Mouse (Mus musculus) CD4-positive, CD25-positive, alpha-beta regulatory T cell, adult 9 weeks (primary cell): Measurements from ENCODE around the gene Ppp1r12c. TPM values are rescaled to one million over a fixed set of nuclear protein-coding genes. Genes with fewer than 3 reads are reported as not detected.

Experiments used
- polyA plus RNA-seq: library from polyadenylated mRNA; unstranded; fragments of 100-300 nt; shearing (Covaris generic); gene quantifications from one replicate; pipeline ENCODE4 v1.2.1, GENCODE M21; 2017

The Ppp1r12c gene
- 31.8 TPM for polyA plus RNA-seq

DNA sequence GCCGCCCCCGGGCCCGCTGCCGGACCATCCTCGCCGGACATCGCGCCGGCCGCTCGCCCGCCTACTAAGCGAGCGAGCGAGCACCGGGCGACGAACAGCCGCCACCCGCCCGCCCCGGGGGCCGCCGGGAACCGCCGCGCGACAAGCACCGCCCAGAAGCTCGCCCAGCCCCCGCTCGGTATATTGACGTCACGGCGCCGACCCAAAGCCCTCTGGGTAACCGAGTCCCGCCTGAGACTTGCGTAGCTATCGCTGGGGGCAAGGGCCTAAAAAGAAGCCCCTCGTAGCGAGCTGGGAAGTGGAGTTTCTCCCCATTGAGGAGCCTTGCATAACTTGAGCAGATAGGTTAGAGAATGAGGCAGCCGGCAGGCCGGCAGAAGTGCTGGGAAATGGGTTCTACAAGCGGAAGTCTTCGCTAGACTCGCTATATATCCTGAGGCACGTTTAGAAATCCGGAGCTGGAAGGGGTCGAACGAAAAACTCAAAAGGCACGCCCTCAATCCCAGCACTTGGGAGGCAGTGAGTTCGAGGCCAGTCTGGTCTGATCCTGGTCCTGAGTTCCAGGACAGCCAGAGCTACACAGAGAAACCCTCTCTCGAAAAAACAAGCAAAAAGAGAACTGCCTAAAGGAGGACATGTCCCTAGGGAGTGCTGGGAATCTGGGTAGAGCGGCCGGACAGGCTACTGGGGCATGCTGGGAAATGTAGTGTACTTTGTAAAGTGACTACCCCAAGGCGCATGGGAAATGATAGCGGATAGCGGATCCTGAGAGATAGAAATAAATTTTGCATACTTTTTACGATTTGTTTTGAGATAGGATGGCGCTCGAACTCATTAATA is at the start of gene Ppp1r12c:
TSS of gene Ppp1r12c (minus strand) at position 123 of the 840 bp plus-strand sequence.

DNA sequence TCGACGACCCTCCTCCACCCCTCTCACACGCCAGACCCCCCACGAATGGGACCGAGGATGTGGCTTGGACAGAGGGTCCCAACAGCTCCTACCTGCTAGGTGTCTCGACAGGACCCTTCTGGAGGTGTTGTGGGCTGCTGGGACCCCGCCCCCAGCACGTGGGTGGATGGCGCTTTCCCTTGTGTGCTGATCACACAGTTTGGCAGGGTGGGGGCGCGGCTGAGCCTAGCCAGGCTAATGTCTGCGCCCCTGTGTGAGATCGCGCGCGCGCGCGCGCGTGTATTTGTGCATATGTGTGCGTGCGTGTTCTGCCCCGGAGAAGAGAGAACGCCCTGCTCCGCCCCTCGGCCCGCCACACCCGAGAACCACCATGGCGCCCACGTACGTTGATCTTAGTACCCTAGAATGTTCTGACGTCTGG is 45.8 kb upstream of the Ppp1r12c start, which contains the start of gene Syt5:
TSS of gene Syt5 (minus strand) at position 321 of the 421 bp plus-strand sequence.

DNA sequence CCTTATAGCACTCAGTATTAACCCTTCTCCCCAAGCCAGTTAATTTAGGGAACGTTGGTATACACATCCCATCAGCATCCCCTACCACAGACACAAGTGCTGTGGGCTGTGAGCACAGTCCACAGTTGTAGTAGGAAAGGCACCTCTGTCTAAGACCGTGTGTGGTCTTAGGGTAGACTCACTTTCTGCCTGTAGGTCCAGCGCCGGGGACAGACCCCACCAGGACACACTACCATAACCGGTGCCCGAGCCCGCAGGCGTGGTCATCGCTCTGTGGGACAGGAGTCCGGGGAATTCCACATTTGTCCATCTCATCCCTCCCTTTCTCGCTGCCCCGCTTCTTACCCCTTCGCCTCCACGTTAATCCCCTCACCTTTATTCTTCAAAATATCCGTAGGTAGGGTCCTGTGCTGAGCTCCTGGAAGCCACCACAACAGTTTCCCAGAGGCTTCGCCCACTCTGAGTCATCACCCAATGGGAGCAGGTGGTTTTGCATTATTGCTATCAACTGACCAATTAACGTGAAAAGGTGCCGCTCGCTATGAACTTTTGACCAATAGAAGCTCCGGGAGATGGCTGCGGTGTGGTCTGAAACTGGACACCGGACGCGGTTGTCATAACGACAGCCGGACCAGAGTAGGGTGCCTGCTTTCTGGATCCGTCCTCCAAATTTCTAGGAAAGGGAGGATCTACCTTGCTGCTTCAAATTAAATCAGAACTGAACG is 30.7 kb upstream of the Ppp1r12c start, which contains the start of gene Dnaaf3:
TSS of gene Dnaaf3 (minus strand) at position 449 of the 725 bp plus-strand sequence.

DNA sequence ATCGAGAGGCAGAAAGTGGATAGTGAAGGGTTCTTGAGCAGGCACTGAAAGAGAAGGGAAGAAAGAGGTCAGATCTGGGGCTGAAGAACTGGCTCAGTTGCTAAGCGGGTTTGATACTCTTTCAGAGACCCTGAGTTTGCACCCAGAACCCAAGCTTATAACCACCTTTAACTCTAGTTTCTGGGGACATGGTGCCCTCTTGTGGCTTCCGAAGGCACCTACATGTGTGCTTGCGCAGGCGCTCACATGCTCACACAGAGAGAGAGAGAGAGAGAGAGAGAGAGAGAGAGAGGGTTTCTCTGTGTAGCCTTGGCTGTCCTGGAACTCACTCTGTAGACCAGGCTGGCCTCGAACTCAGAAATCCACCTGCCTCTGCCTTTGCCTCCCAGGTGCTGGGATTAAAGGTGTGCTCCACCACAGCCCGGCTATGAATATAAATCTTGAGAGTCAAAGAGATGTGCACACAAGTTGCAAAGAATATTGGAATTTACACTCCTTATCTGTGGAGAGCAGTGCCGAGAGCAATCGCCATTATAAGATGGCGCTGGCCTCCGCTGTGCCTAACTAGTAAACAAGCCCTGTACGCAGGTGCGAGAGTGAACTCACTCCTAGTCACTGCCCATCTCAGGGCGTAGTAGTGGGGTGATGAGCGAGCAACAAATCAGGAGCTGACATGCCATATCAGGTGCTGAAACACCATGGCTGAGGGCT is 22.9 kb upstream of the Ppp1r12c start, which contains the start of gene Tnni3:
TSS of gene Tnni3 (minus strand) at position 18 of the 711 bp plus-strand sequence.

DNA sequence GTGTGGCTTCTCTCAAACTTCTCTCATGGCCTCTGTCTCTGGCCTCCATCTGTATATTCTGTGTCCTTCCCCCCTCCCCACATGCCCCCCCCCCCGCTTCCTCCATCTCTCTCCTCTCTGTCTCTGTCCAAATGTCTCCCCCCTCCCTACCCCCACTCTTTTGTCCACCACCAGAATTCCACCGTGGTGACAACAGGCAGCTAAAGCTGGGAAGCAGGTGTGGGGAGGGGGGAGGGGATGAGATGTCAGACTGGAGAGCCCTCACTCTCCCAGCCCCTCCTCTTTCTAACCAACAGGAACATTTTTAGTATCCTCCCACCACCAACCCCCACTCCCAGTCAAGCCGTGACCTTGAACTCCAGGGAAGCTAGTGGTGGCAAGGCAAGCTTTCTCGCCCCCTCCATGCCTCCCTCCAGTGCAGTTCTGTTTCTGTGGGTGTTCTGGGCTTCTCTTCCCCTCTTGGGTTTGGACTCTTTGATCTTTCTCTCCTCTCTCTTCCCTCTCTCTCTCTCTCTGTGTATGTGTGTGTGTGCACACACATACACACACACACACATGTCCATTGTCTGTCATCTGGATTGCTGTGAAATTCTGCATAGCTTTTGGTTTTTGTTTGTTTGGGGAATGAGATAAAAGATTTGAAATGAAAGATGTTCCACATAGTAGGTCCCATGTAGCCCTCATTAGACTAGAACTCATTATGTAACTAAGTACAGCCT is 15.0 kb upstream of the Ppp1r12c start, which contains the start of gene Tnnt1:
TSS of gene Tnnt1 (minus strand) at position 51 of the 719 bp plus-strand sequence.

DNA sequence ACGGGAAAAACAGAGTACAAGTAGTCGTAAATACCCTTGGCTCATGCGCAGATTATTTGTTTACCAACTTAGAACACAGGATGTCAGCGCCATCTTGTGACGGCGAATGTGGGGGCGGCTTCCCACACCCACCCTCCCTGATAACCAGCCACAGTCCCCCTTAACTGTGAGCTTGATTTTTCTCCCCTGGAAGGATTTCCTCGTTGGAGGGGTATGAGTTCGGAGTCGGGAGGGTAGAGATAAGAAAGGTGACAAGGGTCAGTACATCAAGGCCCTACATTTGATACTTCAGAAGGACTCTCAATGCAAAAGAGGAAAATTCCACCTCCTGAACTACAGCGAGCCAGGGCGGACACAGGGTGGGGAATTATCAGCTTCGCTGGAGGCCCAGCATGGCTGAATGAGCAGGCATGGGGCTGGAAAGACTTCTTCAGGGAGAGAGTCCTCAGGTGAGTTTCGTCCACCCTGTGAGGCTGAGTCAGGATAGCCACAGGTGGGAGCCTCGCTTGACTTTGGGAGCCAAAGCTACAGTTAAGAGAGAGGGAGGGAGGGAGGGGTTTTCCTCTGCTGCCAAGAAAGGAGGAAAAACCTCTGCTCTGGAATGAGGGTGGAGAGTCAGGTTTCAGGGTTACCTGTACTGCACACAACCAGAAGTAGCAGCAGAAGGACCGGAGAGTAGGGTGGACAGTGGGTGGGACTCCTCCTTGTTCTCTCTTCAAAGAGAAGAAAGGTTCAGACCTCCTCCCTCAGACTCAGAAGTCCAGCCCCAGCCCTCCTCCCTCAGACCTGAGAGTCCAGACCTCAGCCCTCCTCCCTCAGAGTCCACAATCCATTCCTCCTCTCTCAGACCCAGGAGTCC is 40.7 kb downstream of the Ppp1r12c start, which contains the start of gene Eps8l1:
TSS of gene Eps8l1 (plus strand) at position 99 of the 859 bp plus-strand sequence.

DNA sequence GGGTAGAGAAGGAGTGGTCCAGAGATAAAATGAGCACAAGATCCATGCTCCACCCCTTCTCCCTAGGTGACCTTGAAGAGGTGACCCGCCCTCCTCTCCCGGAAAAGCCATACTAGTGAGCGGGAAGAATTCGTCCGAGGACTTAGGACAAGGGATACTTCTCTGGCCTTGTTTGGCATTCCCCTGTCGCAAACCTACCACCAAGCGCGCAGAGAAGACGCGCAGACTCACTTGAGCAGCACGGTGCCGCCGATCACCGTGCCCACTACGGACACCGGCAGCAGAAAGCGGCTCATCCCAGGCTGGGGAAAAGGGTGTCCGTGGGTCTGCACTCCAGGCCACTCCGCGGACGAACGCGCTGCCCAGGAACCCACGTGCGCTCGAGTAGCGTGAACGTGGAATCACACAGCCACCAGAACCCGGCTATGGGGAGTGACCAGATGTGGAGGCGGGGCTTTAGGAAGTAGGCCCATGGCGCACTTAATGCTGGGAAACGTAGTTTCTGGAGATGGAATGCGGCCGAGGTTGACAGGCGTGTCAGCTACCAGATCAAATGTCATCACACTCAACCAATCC is 56.2 kb downstream of the Ppp1r12c start, which contains the start of gene Rdh13:
TSS of gene Rdh13 (minus strand) at position 434 of the 576 bp plus-strand sequence.

Other genes starting within 250 kb of the Ppp1r12c start
- not detected for gene Ncr1, start 164.0 kb downstream of the Ppp1r12c start, polyA plus RNA-seq
- gene Gp6, start 103.9 kb downstream of the Ppp1r12c start, polyA plus RNA-seq: not detected
- gene Rdh13, start 56.0 kb downstream of the Ppp1r12c start, polyA plus RNA-seq: 7.3 TPM
- 10.6 TPM for gene Eps8l1, start 41.0 kb downstream of the Ppp1r12c start, polyA plus RNA-seq
- 7.6 TPM for gene Tnnt1, start 14.7 kb upstream of the Ppp1r12c start, polyA plus RNA-seq
- gene Tnni3, start 22.5 kb upstream of the Ppp1r12c start, polyA plus RNA-seq: 0.99 TPM
- gene Dnaaf3, start 30.8 kb upstream of the Ppp1r12c start, polyA plus RNA-seq: 0.94 TPM
- gene Syt5, start 45.9 kb upstream of the Ppp1r12c start, polyA plus RNA-seq: 0.41 TPM
- gene Ptprh, start 102.4 kb upstream of the Ppp1r12c start, polyA plus RNA-seq: not detected
- gene Tmem86b, start 129.7 kb upstream of the Ppp1r12c start, polyA plus RNA-seq: 3.5 TPM
- 26.6 TPM for gene Ppp6r1, start 157.3 kb upstream of the Ppp1r12c start, polyA plus RNA-seq
- gene Hspbp1, start 183.4 kb upstream of the Ppp1r12c start, polyA plus RNA-seq: 87.0 TPM
- gene Brsk1, start 188.9 kb upstream of the Ppp1r12c start, polyA plus RNA-seq: not detected
- not detected for gene Tmem150b, start 223.6 kb upstream of the Ppp1r12c start, polyA plus RNA-seq
- gene Kmt5c, start 238.4 kb upstream of the Ppp1r12c start, polyA plus RNA-seq: 45.4 TPM